Mouse (Mus musculus): ENCODE data around the gene Rnf215. TPM values are rescaled to one million over a fixed set of nuclear protein-coding genes. Genes with fewer than 3 reads are reported as not detected.

Rnf215 gene
- polyA plus RNA-seq, 1 experiment from 2014 or later, result 25.8 TPM

GRCm38 (mm10) chr11:4138964-4139363 is 4.0 kb downstream of the Rnf215 start:
- Histone ChIP-seq H3K27ac (no peak overlapping the region), H3K36me3 (peaks cover 73% of the 10 kb centered on the region), H3K4me1 (replicated peaks) (peaks cover 35% of the 10 kb centered on the region), H3K4me3 (no peak overlapping the region), H3K9me3 (no peaks in the 10 kb centered on the region), H3K27me3 (ENCODE audit: insufficient read depth, poor library complexity, severe bottlenecking) (no peaks in the 10 kb centered on the region)
- DNase-seq (ENCODE audit: low spot score), result no peak
- WGBS, result 66% methylated on average over 2 of the region's 2 CpGs

DNA sequence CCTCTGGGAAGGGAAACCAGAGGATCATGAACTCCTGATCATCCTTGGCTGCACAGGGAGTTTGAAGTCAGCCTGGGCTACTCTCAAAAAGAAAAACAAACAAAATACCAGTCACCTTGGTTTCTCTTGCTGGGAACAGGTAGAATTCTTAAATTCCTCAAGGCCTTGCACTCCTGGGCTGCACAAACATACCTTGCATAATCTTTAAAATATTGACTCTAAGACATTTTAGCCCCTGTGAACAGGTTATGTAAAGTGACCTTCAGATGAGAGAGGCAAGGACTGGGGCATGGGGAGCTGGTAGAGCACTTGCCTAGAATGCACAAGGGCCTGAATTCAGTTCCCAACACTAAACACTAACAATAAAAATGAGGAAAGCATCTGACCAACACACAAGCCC is 6.5 kb downstream of the Rnf215 start:
- Histone ChIP-seq H3K4me3 (no peak overlapping the region), H3K9me3 (no peaks in the 10 kb centered on the region), H3K4me1 (replicated peaks) (peaks cover 14% of the 10 kb centered on the region), H3K27ac (no peak overlapping the region), H3K36me3 (peaks cover 89% of the 10 kb centered on the region), H3K27me3 (ENCODE audit: insufficient read depth, poor library complexity, severe bottlenecking) (no peaks in the 10 kb centered on the region)
- no peak for DNase-seq (ENCODE audit: low spot score)

- Histone ChIP-seq H3K4me1 (replicated peaks) (0 out of 2 replicates have a peak, but pooled peaks cover 8% of the 10 kb centered on the region), H3K4me3 (no peak overlapping the region), H3K27me3 (ENCODE audit: insufficient read depth, poor library complexity, severe bottlenecking) (no peaks in the 10 kb centered on the region), H3K36me3 (peaks cover 87% of the 10 kb centered on the region), H3K27ac (no peak overlapping the region), H3K9me3 (no peaks in the 10 kb centered on the region)
- WGBS, result 88% methylated on average over 4 of the region's 4 CpGs
- no peak for DNase-seq (ENCODE audit: low spot score)
These were observed 7.3 kb downstream of the Rnf215 start for GRCm38 (mm10) chr11:4142352-4142751.

- WGBS, result 93% methylated on average over 21 of the region's 21 CpGs
- Histone ChIP-seq H3K27me3 (ENCODE audit: insufficient read depth, poor library complexity, severe bottlenecking) (no peaks in the 10 kb centered on the region), H3K4me3 (no peak overlapping the region), H3K4me1 (replicated peaks) (0 out of 2 replicates have a peak, but pooled peaks cover 5% of the 10 kb centered on the region), H3K9me3 (no peaks in the 10 kb centered on the region), H3K36me3 (peaks cover 82% of the 10 kb centered on the region), H3K27ac (no peak overlapping the region)
- no peak for DNase-seq (ENCODE audit: low spot score)
These were observed 8.5 kb downstream of the Rnf215 start for GRCm38 (mm10) chr11:4143281-4144062.

- WGBS, result 83% methylated on average over 6 of the region's 6 CpGs
- H3K36me3 ChIP-seq, result peaks cover 64% of the 10 kb centered on the region
- H3K4me1 ChIP-seq (replicated peaks), result no peaks in the 10 kb centered on the region
- no peaks in the 10 kb centered on the region for H3K27me3 ChIP-seq (ENCODE audit: insufficient read depth, poor library complexity, severe bottlenecking)
- no peaks in the 10 kb centered on the region for H3K9me3 ChIP-seq
- no peak for DNase-seq (ENCODE audit: low spot score)
- no peak overlapping the region for H3K4me3 ChIP-seq
- no peak overlapping the region for H3K27ac ChIP-seq
These were observed 11.4 kb downstream of the Rnf215 start for GRCm38 (mm10) chr11:4146381-4146780.

GRCm38 (mm10) chr11:4147098-4147497 is 12.1 kb downstream of the Rnf215 start:
- Histone ChIP-seq H3K4me3 (no peak overlapping the region), H3K9me3 (no peaks in the 10 kb centered on the region), H3K4me1 (replicated peaks) (no peaks in the 10 kb centered on the region), H3K27me3 (ENCODE audit: insufficient read depth, poor library complexity, severe bottlenecking) (no peaks in the 10 kb centered on the region), H3K36me3 (peaks cover 60% of the 10 kb centered on the region), H3K27ac (no peak overlapping the region)
- 86% methylated on average over 10 of the region's 10 CpGs for WGBS
- no peak for DNase-seq (ENCODE audit: low spot score)

GRCm38 (mm10) chr11:4148120-4148519 is 13.1 kb downstream of the Rnf215 start:
- Histone ChIP-seq H3K4me1 (replicated peaks) (no peaks in the 10 kb centered on the region), H3K9me3 (no peaks in the 10 kb centered on the region), H3K27ac (0 out of 2 replicates have a peak overlapping the region, but pooled peaks have one; percentile 23), H3K36me3 (peaks cover 50% of the 10 kb centered on the region), H3K4me3 (no peak overlapping the region), H3K27me3 (ENCODE audit: insufficient read depth, poor library complexity, severe bottlenecking) (no peaks in the 10 kb centered on the region)
- no peak for DNase-seq (ENCODE audit: low spot score)
- WGBS, result 92% methylated on average over 5 of the region's 5 CpGs

DNA sequence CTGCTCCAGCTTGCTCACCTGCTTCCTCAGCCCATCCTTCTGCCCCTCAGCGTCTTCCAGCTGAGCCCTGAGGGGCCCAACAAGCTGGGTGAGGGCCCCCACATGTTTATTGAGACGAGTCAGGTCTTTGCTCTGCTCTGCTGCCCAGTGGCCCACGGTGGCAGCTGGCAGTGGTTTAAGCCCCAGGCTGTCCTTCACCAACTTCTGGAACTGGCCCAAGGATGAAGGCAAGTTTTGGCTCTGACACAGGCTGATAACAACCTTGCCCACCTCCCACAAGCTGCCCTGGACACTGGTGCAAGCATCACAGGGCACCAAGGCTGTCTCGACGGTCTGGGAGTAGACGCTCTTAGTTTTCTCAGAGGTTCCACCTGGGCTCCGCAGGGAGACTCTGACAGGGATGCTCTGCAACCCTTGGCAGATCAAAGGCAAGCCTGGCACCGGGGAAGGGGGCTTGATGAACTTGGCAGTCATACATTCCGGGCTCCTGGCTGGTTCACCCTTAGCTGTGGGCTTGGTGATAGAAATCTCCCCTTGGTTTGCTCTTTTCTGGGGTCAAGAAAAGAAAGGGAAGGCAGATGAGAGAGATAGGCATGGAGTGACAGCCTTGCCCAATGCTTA is 13.6 kb downstream of the Rnf215 start:
- DNase-seq (ENCODE audit: low spot score), result no peak
- Histone ChIP-seq H3K4me1 (replicated peaks) (no peaks in the 10 kb centered on the region), H3K36me3 (peaks cover 45% of the 10 kb centered on the region), H3K27me3 (ENCODE audit: insufficient read depth, poor library complexity, severe bottlenecking) (no peaks in the 10 kb centered on the region), H3K4me3 (no peak overlapping the region), H3K9me3 (no peaks in the 10 kb centered on the region), H3K27ac (0 out of 2 replicates have a peak overlapping the region, but pooled peaks have one; percentile 23)
- WGBS, result 89% methylated on average over 9 of the region's 9 CpGs

DNA sequence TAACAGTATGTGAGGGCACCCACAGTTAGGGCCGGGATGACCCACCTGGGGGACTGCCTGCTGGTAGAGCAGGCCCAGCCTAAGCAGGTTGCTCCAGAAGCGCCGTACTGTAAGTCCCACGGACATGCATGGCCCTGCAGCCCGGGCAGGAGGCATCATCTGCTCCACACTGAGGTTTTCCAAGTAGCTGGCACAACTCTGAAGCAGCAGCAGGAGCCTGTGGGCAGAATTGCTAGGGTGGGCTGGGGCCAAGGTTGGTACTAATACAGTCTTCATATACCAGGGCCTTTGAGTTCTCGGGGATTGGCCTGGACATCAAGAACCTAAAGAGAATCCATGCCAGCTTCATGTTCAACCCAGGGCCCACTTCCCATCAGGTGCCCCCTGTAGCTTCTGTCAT is 14.9 kb downstream of the Rnf215 start:
- WGBS, result 89% methylated on average over 6 of the region's 6 CpGs
- H3K4me3 ChIP-seq, result no peak overlapping the region

DNA sequence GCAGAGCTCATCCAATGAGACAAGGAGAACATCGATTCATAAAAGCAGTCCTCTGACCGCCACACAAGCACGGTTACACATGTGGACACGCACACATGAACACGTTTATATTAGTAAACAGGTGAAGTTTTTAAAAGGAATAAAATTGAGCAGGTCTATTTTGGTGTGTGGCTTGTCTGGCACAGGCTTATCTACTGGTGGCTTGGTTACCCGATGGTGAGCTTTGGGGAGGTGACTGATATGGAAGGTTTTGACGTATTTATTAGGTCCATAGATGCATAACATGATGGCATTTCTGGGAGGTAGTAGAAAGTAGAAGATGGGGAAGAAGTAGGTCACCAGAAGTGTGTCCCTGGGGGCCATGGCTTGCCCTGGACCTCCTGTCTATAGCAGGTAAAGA is 18.7 kb downstream of the Rnf215 start:
- Histone ChIP-seq H3K9me3 (no peaks in the 10 kb centered on the region), H3K36me3 (peaks cover 16% of the 10 kb centered on the region), H3K4me1 (replicated peaks) (no peaks in the 10 kb centered on the region; the same call in 1 of the 2 replicates), H3K4me3 (no peak overlapping the region), H3K27me3 (ENCODE audit: insufficient read depth, poor library complexity, severe bottlenecking) (no peaks in the 10 kb centered on the region), H3K27ac (no peak overlapping the region)
- no peak for DNase-seq (ENCODE audit: low spot score)
- WGBS, result 95% methylated on average over 7 of the region's 7 CpGs

More for the DNA sequence above, 14.9 kb downstream of the Rnf215 start:
- peaks cover 37% of the 10 kb centered on the region for H3K36me3 ChIP-seq
- no peak overlapping the region for H3K27ac ChIP-seq
- no peak for DNase-seq (ENCODE audit: low spot score)
- H3K4me1 ChIP-seq (replicated peaks), result no peaks in the 10 kb centered on the region
- H3K27me3 ChIP-seq (ENCODE audit: insufficient read depth, poor library complexity, severe bottlenecking), result no peaks in the 10 kb centered on the region
- H3K9me3 ChIP-seq, result no peaks in the 10 kb centered on the region

DNA sequence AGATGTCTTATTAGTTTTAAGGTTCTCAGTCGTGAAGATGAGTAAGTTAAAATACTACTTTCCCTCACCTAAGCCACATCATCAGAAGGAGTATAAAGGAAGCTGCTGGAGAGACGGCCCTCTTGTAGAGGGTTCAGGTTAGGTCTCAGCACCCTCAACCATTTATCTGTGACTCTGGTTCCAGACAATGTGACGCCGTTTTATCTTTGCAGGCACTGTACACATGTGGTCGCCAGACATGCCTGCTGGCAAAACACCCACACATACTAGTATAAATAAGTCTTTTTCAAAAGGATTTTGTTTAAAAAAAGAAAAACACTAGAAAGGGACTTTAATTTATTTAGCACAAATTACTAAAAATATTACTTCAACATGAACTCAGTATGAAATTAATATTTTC is 20.6 kb downstream of the Rnf215 start:
- Histone ChIP-seq H3K27me3 (ENCODE audit: insufficient read depth, poor library complexity, severe bottlenecking) (no peaks in the 10 kb centered on the region), H3K36me3 (peaks cover 13% of the 10 kb centered on the region), H3K27ac (no peak overlapping the region), H3K9me3 (no peaks in the 10 kb centered on the region), H3K4me1 (replicated peaks) (peaks cover 12% of the 10 kb centered on the region), H3K4me3 (no peak overlapping the region)
- WGBS, result 87% methylated on average over 5 of the region's 5 CpGs
- DNase-seq (ENCODE audit: low spot score), result no peak

- no peak for DNase-seq (ENCODE audit: low spot score)
- peaks cover 37% of the 10 kb centered on the region for H3K4me1 ChIP-seq (replicated peaks)
- no peaks in the 10 kb centered on the region for H3K27me3 ChIP-seq (ENCODE audit: insufficient read depth, poor library complexity, severe bottlenecking)
- H3K36me3 ChIP-seq, result peaks cover 31% of the 10 kb centered on the region
- H3K27ac ChIP-seq, result no peak overlapping the region
- H3K9me3 ChIP-seq, result no peaks in the 10 kb centered on the region
- no peak overlapping the region for H3K4me3 ChIP-seq
- 94% methylated on average over 3 of the region's 3 CpGs for WGBS
These were observed 23.7 kb downstream of the Rnf215 start for GRCm38 (mm10) chr11:4158676-4159075.

Measured in hindbrain, embryonic 10.5 days (tissue).